Mouse (Mus musculus) ES-Bruce4 (cell line): ENCODE results near the gene Dgka. TPM values are rescaled to one million over a fixed set of nuclear protein-coding genes. Genes with fewer than 3 reads are reported as not detected.
"Not testable (repeated sequence)": the region's sequence is repeated elsewhere in the genome, so short reads cannot be mapped to it uniquely, and the experiment has no call there.

Experiments used
- H3K27ac ChIP-seq: 2 replicates; pipeline ENCODE4 v1.5.1; 2012; ENCODE audit warnings: low read length, inconsistent platforms; ENCODE audit not compliant: insufficient read depth
- H3K27me3 ChIP-seq: 2 replicates; pipeline ENCODE4 v1.6.1; 2012; ENCODE audit warnings: mild to moderate bottlenecking, low read length, inconsistent platforms; ENCODE audit not compliant: control insufficient read depth, poor library complexity, insufficient read depth, severe bottlenecking
- H3K36me3 ChIP-seq: 2 replicates; pipeline ENCODE4 v1.6.1; 2012; ENCODE audit warnings: inconsistent platforms, mild to moderate bottlenecking, low read length, moderate library complexity; ENCODE audit not compliant: control insufficient read depth, poor library complexity, insufficient read depth, severe bottlenecking
- H3K4me1 ChIP-seq: one replicate; pipeline ENCODE4 v1.8.1; 2011; ENCODE audit warnings: low read length; ENCODE audit not compliant: control insufficient read depth, insufficient read depth
- H3K4me3 ChIP-seq: 2 replicates; pipeline ENCODE4 v1.5.1; 2011; ENCODE audit warnings: low read depth, mild to moderate bottlenecking, low read length
- H3K9ac ChIP-seq: 2 replicates; pipeline ENCODE4 v1.6.1; 2012; ENCODE audit warnings: low read depth, mild to moderate bottlenecking, inconsistent platforms; ENCODE audit not compliant: poor library complexity, severe bottlenecking
- H3K9me3 ChIP-seq: replicated peaks from 2 replicates; pipeline ENCODE4 v1.6.1; 2012; ENCODE audit warnings: mild to moderate bottlenecking, low read length, inconsistent platforms; ENCODE audit not compliant: control insufficient read depth, poor library complexity, insufficient read depth, severe bottlenecking
- CTCF ChIP-seq: IDR thresholded peaks from one replicate; pipeline ENCODE4 v1.8.1; 2011; ENCODE audit warnings: low read depth, low read length
- EP300 ChIP-seq: IDR thresholded peaks from 2 replicates; pipeline ENCODE4 v1.6.1; 2011; ENCODE audit warnings: low read depth, low read length; ENCODE audit not compliant: insufficient read depth
- POLR2A ChIP-seq: IDR thresholded peaks from one replicate; pipeline ENCODE4 v1.8.1; 2011; ENCODE audit warnings: low read length; ENCODE audit not compliant: insufficient read depth
- polyA plus RNA-seq: library from polyadenylated mRNA; stranded (reverse); fragments of >200 nt; gene quantifications from 2 replicates; pipeline ENCODE4 v1.2.4, GENCODE M21; 2011; ENCODE audit warnings: low read depth; ENCODE audit not compliant: missing spikeins, insufficient read depth, insufficient read length

The Dgka gene
- polyA plus RNA-seq, 1 experiment, result 44.7 TPM

- peaks cover 3% of the 10 kb centered on the region; the same call in 1 of the 2 replicates for H3K36me3 ChIP-seq
- no peaks in the 10 kb centered on the region for H3K4me1 ChIP-seq
- no peak overlapping the region for H3K27ac ChIP-seq
- no peaks in the 10 kb centered on the region for H3K27me3 ChIP-seq
- H3K9ac ChIP-seq, result no peak overlapping the region
- H3K9me3 ChIP-seq, result no peaks in the 10 kb centered on the region
- H3K4me3 ChIP-seq, result no peak overlapping the region
- TF ChIP-seq POLR2A (no peak), EP300 (no peak)
Measured at GRCm38 (mm10) chr10:128715559-128716537, 28.8 kb downstream of the Dgka start.

- H3K9me3 ChIP-seq, H3K9ac ChIP-seq, H3K36me3 ChIP-seq, H3K4me3 ChIP-seq, H3K4me1 ChIP-seq, H3K27me3 ChIP-seq: not testable (repeated sequence)
- peak overlapping the region; percentile 62 for H3K27ac ChIP-seq
Measured at GRCm38 (mm10) chr10:128711318-128711717, 33.3 kb downstream of the Dgka start.

GRCm38 (mm10) chr10:128705317-128705693 is 39.4 kb downstream of the Dgka start:
- Histone ChIP-seq H3K4me1 (no peaks in the 10 kb centered on the region), H3K9ac (peak overlapping the region; percentile 83), H3K9me3 (no peaks in the 10 kb centered on the region), H3K27ac (peak overlapping the region; percentile 27; the same call in 1 of the 2 replicates), H3K36me3 (peaks cover 33% of the 10 kb centered on the region), H3K4me3 (peak overlapping the region; percentile 65), H3K27me3 (no peaks in the 10 kb centered on the region)
- TF ChIP-seq EP300 (no peak), CTCF (no peak), POLR2A (no peak)

GRCm38 (mm10) chr10:128704491-128705316 is 40.0 kb downstream of the Dgka start, which contains the start of gene Cdk2:
TSS of gene Cdk2 (minus strand) at chr10:128705031.
- Histone ChIP-seq H3K4me3 (peak within 1 kb of the TSS; percentile 85), H3K9ac (peak within 1 kb of the TSS; percentile 83), H3K27me3 (no peaks in the 10 kb centered on the region), H3K36me3 (peaks cover 35% of the 10 kb centered on the region), H3K4me1 (no peaks in the 10 kb centered on the region), H3K27ac (peak within 1 kb of the TSS; percentile 62; the same call in 1 of the 2 replicates), H3K9me3 (no peaks in the 10 kb centered on the region)
- TF ChIP-seq EP300, result 0 out of 2 replicates have a peak, but pooled peaks have one; percentile 3
- peak; percentile 84 for TF ChIP-seq POLR2A
- no peak for TF ChIP-seq CTCF

DNA sequence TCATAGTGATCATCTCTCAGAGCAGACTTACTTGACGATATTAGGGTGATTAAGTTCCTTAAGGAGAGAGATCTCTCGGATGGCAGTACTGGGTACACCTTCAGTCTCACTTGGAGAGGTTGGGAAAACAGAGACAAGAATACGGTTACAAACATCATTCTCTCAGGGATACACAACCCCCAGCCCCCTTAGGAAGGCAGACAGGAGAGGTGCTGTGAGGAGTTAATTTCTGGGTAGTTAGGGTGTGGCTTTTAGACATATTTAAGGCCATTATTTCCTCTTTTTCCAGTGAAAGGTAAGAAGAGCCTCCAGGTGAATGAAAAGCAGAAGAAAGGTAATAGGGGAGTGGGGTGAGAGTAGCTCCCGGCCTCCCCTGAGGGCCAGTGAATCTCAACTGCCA is 40.8 kb downstream of the Dgka start, which contains the start of gene Pmel:
Gene Pmel, plus strand, starts transcription at position 301 of the 400 bp plus-strand sequence.
- no peaks in the 10 kb centered on the region for H3K9me3 ChIP-seq
- peak within 1 kb of the TSS; percentile 83 for H3K9ac ChIP-seq
- H3K27ac ChIP-seq, result peak within 1 kb of the TSS; percentile 62; the same call in 1 of the 2 replicates
- H3K4me3 ChIP-seq, result peak within 1 kb of the TSS; percentile 85
- H3K4me1 ChIP-seq, result no peaks in the 10 kb centered on the region
- H3K36me3 ChIP-seq, result peaks cover 42% of the 10 kb centered on the region
- TF ChIP-seq CTCF, result no peak
- no peak for TF ChIP-seq POLR2A
- TF ChIP-seq EP300, result no peak
- no peaks in the 10 kb centered on the region for H3K27me3 ChIP-seq
